Mouse (Mus musculus) CH12.LX (cell line): ENCODE data around the gene Tinf2. TPM values are rescaled to one million over a fixed set of nuclear protein-coding genes. Genes with fewer than 3 reads are reported as not detected.
A peak's percentile ranks its signal among the peaks of the same experiment; 100 is the strongest.

Source experiments
- DNase-seq: peaks from one replicate; pipeline ENCODE4 v3.0.0-alpha.2; 2013; ENCODE audit errors: extremely low read depth
- H3K27ac ChIP-seq: 2 replicates; pipeline ENCODE4 v1.5.1; 2012; ENCODE audit warnings: low read depth, mild to moderate bottlenecking, control low read depth, moderate library complexity; ENCODE audit not compliant: insufficient read depth
- H3K27me3 ChIP-seq: replicated peaks from 2 replicates; pipeline ENCODE3; 2012; ENCODE audit warnings: inconsistent platforms
- H3K36me3 ChIP-seq, 2 experiments: replicated peaks in 1 of 2; 2 replicates each; pipeline versions ENCODE3 to v1.6.1; 2012; ENCODE audit warnings: inconsistent platforms in 1 of 2, low read length in 1 of 2, mild to moderate bottlenecking in 1 of 2, mixed read lengths in 1 of 2, moderate library complexity in 1 of 2; ENCODE audit not compliant: control insufficient read depth in 1 of 2, insufficient read depth in 1 of 2
- H3K4me1 ChIP-seq, 2 experiments: 2 replicates each; pipeline ENCODE4 v1.6.1; 2012; ENCODE audit warnings: inconsistent platforms in 1 of 2, moderate library complexity in 1 of 2; ENCODE audit not compliant: insufficient read depth in 2 of 2, control insufficient read depth in 1 of 2
- H3K4me2 ChIP-seq: 2 replicates; pipeline ENCODE4 v1.6.1; 2012; ENCODE audit warnings: low read depth, mild to moderate bottlenecking, control low read depth; ENCODE audit not compliant: poor library complexity, insufficient read depth, severe bottlenecking
- H3K4me3 ChIP-seq, 3 experiments: fragments of 150-350 bp in 1 of 3; sonication (generic) in 1 of 3; replicated peaks in 1 of 3; 2 replicates each; pipeline versions ENCODE3 to v1.5.1; 2011 to 2012; ENCODE audit warnings: low read depth in 2 of 3, low read length in 2 of 3, mild to moderate bottlenecking in 2 of 3, moderate library complexity in 2 of 3, control low read depth in 1 of 3, improper control_type of control experiment in 1 of 3, inconsistent platforms in 1 of 3, mixed read lengths in 1 of 3; ENCODE audit not compliant: poor library complexity in 1 of 3
- H3K79me2 ChIP-seq: replicated peaks from 2 replicates; pipeline ENCODE4 v1.6.1; 2012; ENCODE audit warnings: mild to moderate bottlenecking, moderate library complexity; ENCODE audit not compliant: control insufficient read depth, poor library complexity, insufficient read depth, severe bottlenecking; ENCODE audit errors: extremely low read depth
- H3K9ac ChIP-seq: 2 replicates; pipeline ENCODE4 v1.6.1; 2012; ENCODE audit warnings: low read depth, mild to moderate bottlenecking, control low read depth, moderate library complexity; ENCODE audit not compliant: insufficient read depth
- H3K9me3 ChIP-seq: replicated peaks from 2 replicates; pipeline ENCODE3; 2012; ENCODE audit warnings: low read length, inconsistent platforms, mixed read lengths
- BHLHE40 ChIP-seq: IDR thresholded peaks from 2 replicates; pipeline ENCODE4 v1.6.1; 2011; ENCODE audit warnings: mild to moderate bottlenecking, low read depth, low read length, improper control_type of control experiment
- CHD1 ChIP-seq: IDR thresholded peaks from 2 replicates; pipeline ENCODE4 v1.6.1; 2012; ENCODE audit warnings: low read depth, low read length, improper control_type of control experiment, inconsistent platforms
- CHD2 ChIP-seq: IDR thresholded peaks from 2 replicates; pipeline ENCODE4 v1.6.1; 2011; ENCODE audit warnings: low read length, improper control_type of control experiment
- CTCF ChIP-seq, 2 experiments: IDR thresholded peaks in 1 of 2; conservative IDR thresholded peaks in 1 of 2; 2 replicates each; pipeline ENCODE4 v1.5.1; 2011 to 2012; ENCODE audit warnings: low read depth in 2 of 2, low read length in 2 of 2, improper control_type of control experiment in 1 of 2, inconsistent platforms in 1 of 2, mild to moderate bottlenecking in 1 of 2, moderate library complexity in 1 of 2
- ETS1 ChIP-seq: conservative IDR thresholded peaks from 2 replicates; pipeline ENCODE4 v1.6.1; 2012; ENCODE audit warnings: low read depth, mild to moderate bottlenecking, inconsistent platforms, low read length, improper control_type of control experiment, moderate library complexity
- IRF4 ChIP-seq: IDR thresholded peaks from 2 replicates; pipeline ENCODE4 v1.6.1; 2014; ENCODE audit warnings: low read depth, mild to moderate bottlenecking, inconsistent platforms, low read length, improper control_type of control experiment
- JUN ChIP-seq: IDR thresholded peaks from 2 replicates; pipeline ENCODE4 v1.6.1; 2011; ENCODE audit warnings: low read depth, mild to moderate bottlenecking, low read length, improper control_type of control experiment, moderate library complexity; ENCODE audit not compliant: insufficient read depth
- KAT2A ChIP-seq: IDR thresholded peaks from 2 replicates; pipeline ENCODE4 v1.6.1; 2012; ENCODE audit warnings: low read length, improper control_type of control experiment, inconsistent platforms; ENCODE audit not compliant: insufficient replicate concordance
- MAFK ChIP-seq: IDR thresholded peaks from 2 replicates; pipeline ENCODE4 v1.6.1; 2011; ENCODE audit warnings: low read length, improper control_type of control experiment; ENCODE audit not compliant: insufficient replicate concordance
- MAZ ChIP-seq: IDR thresholded peaks from 2 replicates; pipeline ENCODE4 v1.6.1; 2012; ENCODE audit warnings: low read depth, mild to moderate bottlenecking, inconsistent platforms, low read length, improper control_type of control experiment, moderate library complexity
- MEF2A ChIP-seq: IDR thresholded peaks from 2 replicates; pipeline ENCODE4 v1.6.1; 2014; ENCODE audit warnings: low read depth, mild to moderate bottlenecking, inconsistent platforms, low read length, improper control_type of control experiment, borderline replicate concordance
- MYC ChIP-seq: IDR thresholded peaks from 2 replicates; pipeline ENCODE4 v1.6.1; 2011; ENCODE audit warnings: low read depth, mild to moderate bottlenecking, improper control_type of control experiment, low read length
- PAX5 ChIP-seq: IDR thresholded peaks from 2 replicates; pipeline ENCODE4 v1.6.1; 2012; ENCODE audit warnings: low read length, inconsistent platforms, mixed read lengths
- POLR2AphosphoS2 ChIP-seq: IDR thresholded peaks from 2 replicates; pipeline ENCODE4 v1.6.1; 2011; ENCODE audit warnings: low read depth, low read length, improper control_type of control experiment
- RAD21 ChIP-seq: IDR thresholded peaks from 2 replicates; pipeline ENCODE4 v1.6.1; 2011; ENCODE audit warnings: low read depth, mild to moderate bottlenecking, low read length, improper control_type of control experiment, moderate library complexity
- RCOR1 ChIP-seq: conservative IDR thresholded peaks from 2 replicates; pipeline ENCODE4 v1.6.1; 2012; ENCODE audit warnings: low read depth, mild to moderate bottlenecking, inconsistent platforms, low read length, improper control_type of control experiment
- SIN3A ChIP-seq: IDR thresholded peaks from 2 replicates; pipeline ENCODE4 v1.6.1; 2012; ENCODE audit warnings: low read length, improper control_type of control experiment, inconsistent platforms
- SMC3 ChIP-seq: IDR thresholded peaks from 2 replicates; pipeline ENCODE4 v1.6.1; 2011; ENCODE audit warnings: low read depth, low read length, improper control_type of control experiment
- TBP ChIP-seq: conservative IDR thresholded peaks from 2 replicates; pipeline ENCODE4 v1.6.1; 2011; ENCODE audit warnings: low read depth, low read length, improper control_type of control experiment
- TCF12 ChIP-seq: IDR thresholded peaks from 2 replicates; pipeline ENCODE4 v1.6.1; 2014; ENCODE audit warnings: low read depth, mild to moderate bottlenecking, inconsistent platforms, low read length, improper control_type of control experiment
- UBTF ChIP-seq: IDR thresholded peaks from 2 replicates; pipeline ENCODE4 v1.6.1; 2012; ENCODE audit warnings: low read depth, mild to moderate bottlenecking, inconsistent platforms, low read length, improper control_type of control experiment, moderate library complexity
- USF2 ChIP-seq: conservative IDR thresholded peaks from 2 replicates; pipeline ENCODE4 v1.6.1; 2011; ENCODE audit warnings: low read depth, low read length, improper control_type of control experiment
- ZKSCAN1 ChIP-seq: IDR thresholded peaks from 2 replicates; pipeline ENCODE4 v1.6.1; 2012; ENCODE audit warnings: low read depth, inconsistent platforms, low read length, improper control_type of control experiment, borderline replicate concordance
- dilution Hi-C: fragments of 300-500 bp; cut with MboI; formaldehyde crosslinking; loops from 2 replicates; pipeline ENCODE4 v1.14.3; 2020; ENCODE audit warnings: low sequenced_read_pairs; ENCODE audit not compliant: extremely low pct_unique_long_range_greater_than_20kb, extremely low pct_ligation_motif_present
- in situ Hi-C: fragments of 300-500 bp; cut with MboI; formaldehyde crosslinking; loops from 3 replicates; pipeline ENCODE4 v1.14.3; 2019; ENCODE audit warnings: low sequenced_read_pairs, low pct_ligation_motif_present, low pct_unique_long_range_greater_than_20kb, mixed read lengths
- polyA plus RNA-seq: library from polyadenylated mRNA; unstranded; fragments of >175 nt; gene quantifications from 2 replicates; pipeline ENCODE4 v1.2.1, GENCODE M21; 2012; ENCODE audit warnings: low read depth; ENCODE audit not compliant: insufficient read length
- total RNA-seq, 2 experiments: library from RNA; depleted of rRNA; stranded (reverse); fragments of 300-350 nt in 1 of 2; fragments of >200 nt in 1 of 2; gene quantifications; 2 replicates each; pipeline ENCODE4 v1.2.3; 2012 to 2014

The Tinf2 gene
- total and polyA plus RNA-seq, 3 experiments: 23.3 to 31.1 (median 29.1) TPM

- Histone ChIP-seq H3K79me2 (peaks cover 10% of the 10 kb centered on the region; the same call in 1 of the 2 replicates), H3K9me3 (no peaks in the 10 kb centered on the region), H3K27ac (no peak overlapping the region; the same call in 1 of the 2 replicates)
- no peak for TF ChIP-seq JUN
- no peak for TF ChIP-seq POLR2AphosphoS2
- TF ChIP-seq MAZ: 0 out of 2 replicates have a peak, but pooled peaks have one; percentile 22
- TF ChIP-seq PAX5: no peak
- no peak for TF ChIP-seq USF2
- TF ChIP-seq CHD1: no peak
- no peak for TF ChIP-seq MEF2A
- TF ChIP-seq, all 38 proteins: peak for 1
- no peaks in the 10 kb centered on the region for H3K27me3 ChIP-seq
- dilution Hi-C loops: no loop called here
- H3K4me1 ChIP-seq: peaks cover 4 to 25% of the 10 kb centered on the region in 2 experiments; a peak in 3 of 4 replicates
- H3K4me3 ChIP-seq: peak overlapping the region; percentile 75 to 89 (median 78)
- in situ Hi-C loops: no loop called here
- peak; percentile 23 for DNase-seq
- H3K4me2 ChIP-seq: peak overlapping the region; percentile 23
- H3K36me3 ChIP-seq: peaks cover 62 to 83% of the 10 kb centered on the region in 2 experiments
- H3K9ac ChIP-seq: peak overlapping the region; percentile 54
These were observed 46.6 kb downstream of the Tinf2 start for GRCm38 (mm10) chr14:55634874-55635522.

- no peak overlapping the region for H3K27ac ChIP-seq
- dilution Hi-C loops (no loop called here), in situ Hi-C loops (no loop called here)
- peak; percentile 45 for DNase-seq
- no peaks in the 10 kb centered on the region for H3K9me3 ChIP-seq
- H3K27me3 ChIP-seq: no peaks in the 10 kb centered on the region
- no peak overlapping the region for H3K9ac ChIP-seq
- no peak overlapping the region for H3K4me3 ChIP-seq
- no peak overlapping the region for H3K4me2 ChIP-seq
- H3K79me2 ChIP-seq: peaks cover under 1% of the 10 kb centered on the region; the same call in 1 of the 2 replicates
- H3K36me3 ChIP-seq: peaks cover 95 to 100% of the 10 kb centered on the region in 2 experiments
- peaks cover 4 to 10% of the 10 kb centered on the region in 2 experiments; a peak in 3 of 4 replicates for H3K4me1 ChIP-seq
- TF ChIP-seq RAD21 (peak; percentile 31), SMC3 (peak; percentile 70), MAFK (no peak), CTCF (conservative IDR thresholded peaks at IDR 0.05 in 1 of 2, IDR thresholded peaks at IDR 0.05 in 1 of 2; ENCODE audit: low read depth in 2 of 2, low read length in 2 of 2) (peak; percentile 77)
- TF ChIP-seq, all 38 proteins: peak for 3
These were observed 52.3 kb downstream of the Tinf2 start for GRCm38 (mm10) chr14:55629312-55629711.

DNA sequence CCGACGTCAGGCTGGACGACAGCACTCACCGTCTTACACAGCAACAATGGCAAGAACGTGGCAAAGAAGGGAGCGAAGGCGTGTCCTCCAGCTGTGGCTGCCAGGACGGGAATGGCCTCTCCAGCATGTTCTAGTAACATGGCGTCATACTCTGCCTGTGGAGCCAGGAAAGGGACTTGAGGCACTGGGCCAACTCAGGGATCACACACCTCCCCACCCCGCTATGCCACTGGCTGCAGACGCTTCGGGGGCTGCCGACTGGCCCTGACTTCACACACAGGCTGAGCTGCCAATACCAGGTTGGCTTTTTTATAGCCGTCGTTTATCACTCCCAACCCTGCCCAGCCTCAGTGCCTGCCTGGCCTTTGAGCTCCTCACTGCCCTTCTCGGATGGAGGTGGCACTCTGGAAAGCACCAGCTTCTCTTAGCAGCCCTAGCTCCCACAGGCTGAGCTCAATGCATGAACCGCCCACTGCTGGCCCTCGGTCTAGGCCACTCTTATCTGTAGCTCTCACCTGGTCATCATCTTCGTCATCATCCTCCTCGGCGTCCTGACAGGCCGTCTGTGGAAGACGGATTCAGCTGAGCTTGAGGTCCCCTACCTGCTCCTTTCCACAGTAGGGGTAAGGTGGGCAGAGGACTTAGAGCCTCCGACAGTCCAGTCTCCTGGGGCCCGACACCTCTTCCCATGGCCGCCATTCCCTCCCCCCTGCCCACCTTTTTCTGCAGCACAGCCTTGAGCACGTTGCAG is 53.4 kb downstream of the Tinf2 start:
- Histone ChIP-seq H3K4me3 (no peak overlapping the region), H3K36me3 (peaks cover 89 to 100% of the 10 kb centered on the region in 2 experiments)
- TF ChIP-seq PAX5 (no peak), IRF4 (no peak), MAZ (no peak), MYC (no peak), TCF12 (no peak), UBTF (no peak), TBP (no peak), ETS1 (no peak), BHLHE40 (no peak), SIN3A (no peak), CHD2 (no peak), RCOR1 (no peak), JUN (no peak), KAT2A (no peak), POLR2AphosphoS2 (no peak), ZKSCAN1 (no peak)

More for the DNA sequence above, 53.4 kb downstream of the Tinf2 start:
- no peak for DNase-seq
- in situ Hi-C loops: no loop called here
- Histone ChIP-seq H3K9me3 (no peaks in the 10 kb centered on the region), H3K27ac (no peak overlapping the region), H3K79me2 (no peaks in the 10 kb centered on the region), H3K27me3 (no peaks in the 10 kb centered on the region), H3K4me1 (peaks cover 0 to under 1% of the 10 kb centered on the region in 2 experiments; a peak in 1 of 4 replicates), H3K4me2 (no peak overlapping the region), H3K9ac (no peak overlapping the region)
- dilution Hi-C loops: no loop called here
